Mouse (Mus musculus): ENCODE measurements around the gene Ppib.

The Ppib gene

DNA sequence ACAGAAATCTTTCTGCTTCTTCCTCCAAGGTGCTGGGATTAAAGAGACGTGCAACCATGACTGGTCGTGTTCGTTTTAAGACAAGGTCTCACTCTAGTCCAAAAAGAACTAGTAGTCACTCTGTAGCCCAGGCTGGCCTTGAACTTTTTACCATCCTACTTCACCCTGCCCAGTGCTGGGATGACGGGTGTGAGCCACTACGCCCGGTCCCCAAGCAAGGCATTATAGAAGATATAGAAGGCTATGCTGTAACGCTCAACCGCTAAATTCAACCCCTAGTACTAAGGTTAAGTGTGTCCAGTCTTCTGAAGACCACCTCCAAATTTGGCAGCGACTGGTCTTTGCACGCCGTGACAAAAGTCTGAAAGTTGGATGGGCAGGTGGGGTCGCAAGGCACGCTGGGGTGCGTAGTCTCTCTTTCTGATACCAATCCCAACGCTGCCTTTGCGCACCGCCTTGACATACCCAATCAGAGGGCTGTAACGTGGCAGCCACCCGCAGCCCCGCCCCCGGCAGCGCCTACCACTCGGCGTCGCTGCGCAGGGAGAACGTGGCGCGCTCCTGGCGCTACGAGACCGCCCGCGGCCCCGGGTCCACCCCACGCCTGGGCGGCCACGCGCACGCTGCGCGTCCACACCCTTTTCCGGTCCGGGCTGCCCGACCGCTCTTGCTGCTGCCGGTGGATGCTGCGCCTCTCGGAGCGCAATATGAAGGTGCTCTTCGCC lies at the start of gene Ppib:
Gene Ppib (plus strand): TSS at position 640 of the 725 bp plus-strand sequence.
- peak; percentile 98 to 99 for DNase-seq (ENCODE audit: low spot score in 2 of 2)

DNA sequence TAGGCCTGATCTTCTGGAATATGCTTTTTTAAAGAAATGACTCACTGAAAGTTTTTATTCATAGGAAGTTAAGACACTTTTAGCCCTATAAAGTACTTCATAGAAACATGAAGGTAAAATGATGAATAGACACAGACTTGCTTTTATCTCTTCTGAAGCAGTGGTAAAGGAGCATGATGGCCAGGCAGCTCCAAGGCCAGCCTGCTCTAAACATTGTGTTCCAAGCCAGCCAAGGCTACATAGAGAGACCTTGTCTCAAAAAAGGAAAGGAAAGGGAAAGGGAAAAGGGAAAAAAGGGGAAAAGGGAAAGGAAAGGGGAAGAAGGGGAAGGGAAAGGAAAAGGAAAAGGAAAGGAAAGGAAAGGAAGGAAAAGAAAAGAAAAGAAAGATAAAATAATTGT lies 39.4 kb upstream of the Ppib start:
- DNase-seq (ENCODE audit: low spot score in 2 of 2), result no peak

DNA sequence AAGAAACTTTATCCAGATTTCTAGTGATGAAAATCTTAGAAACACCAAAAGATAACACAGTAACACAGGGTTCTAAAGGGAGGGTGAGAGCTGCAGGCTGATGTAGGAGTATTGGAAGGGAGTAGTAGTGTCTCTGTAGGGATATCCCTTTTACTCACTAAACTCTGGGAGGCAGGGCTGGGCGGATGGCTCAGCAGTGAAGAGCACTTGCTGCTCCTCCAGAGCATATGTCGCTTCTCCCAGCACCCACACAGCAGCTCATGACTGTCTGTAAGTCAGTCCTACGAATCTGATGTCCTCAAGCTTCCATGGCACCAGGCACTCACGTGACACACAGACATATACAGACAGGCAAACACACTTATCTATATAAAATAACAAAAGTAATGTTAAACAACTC lies 21.9 kb upstream of the Ppib start:
- DNase-seq (ENCODE audit: low spot score in 2 of 2), result no peak

DNA sequence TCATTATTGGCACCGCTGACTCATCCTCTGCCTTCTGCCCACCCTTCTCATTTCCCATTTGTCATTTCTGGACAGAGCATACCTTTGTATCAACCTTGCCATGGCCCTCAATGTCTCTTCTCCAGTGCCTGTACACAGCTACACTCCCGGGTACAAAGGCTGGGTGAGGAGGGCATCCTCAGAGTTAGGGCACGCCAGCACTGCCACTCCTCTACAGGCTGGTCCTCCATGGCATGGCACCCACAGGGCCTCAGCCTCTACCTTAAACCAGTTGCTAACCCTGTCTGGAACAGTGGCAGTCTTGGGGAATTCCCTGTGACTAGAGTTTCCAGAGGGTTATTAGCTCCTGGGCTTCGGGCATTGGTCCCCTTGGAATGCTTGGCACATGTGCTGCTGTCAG lies 21.4 kb upstream of the Ppib start:
- DNase-seq (ENCODE audit: low spot score in 2 of 2), result no peak

DNA sequence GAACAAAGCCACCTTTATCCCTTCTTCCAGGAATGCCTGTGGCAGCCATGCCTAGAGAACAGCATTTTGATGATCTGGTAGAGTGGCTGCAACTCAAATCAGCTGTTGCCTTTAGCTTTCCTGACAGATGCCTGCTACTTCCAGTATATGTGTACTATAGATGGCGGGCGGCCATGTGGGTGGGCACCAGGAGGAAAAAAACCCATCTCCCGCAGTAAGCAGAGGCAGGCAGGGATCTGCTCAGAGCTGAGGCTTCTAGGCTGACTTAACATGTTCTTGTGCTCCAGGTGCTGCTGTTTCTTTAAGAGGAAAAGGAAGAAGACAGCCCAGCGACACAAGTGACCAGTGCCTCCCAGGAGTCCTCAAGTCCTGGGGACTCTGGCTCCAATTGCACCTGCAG lies 20.7 kb upstream of the Ppib start:
- no peak for DNase-seq (ENCODE audit: low spot score in 2 of 2)

DNA sequence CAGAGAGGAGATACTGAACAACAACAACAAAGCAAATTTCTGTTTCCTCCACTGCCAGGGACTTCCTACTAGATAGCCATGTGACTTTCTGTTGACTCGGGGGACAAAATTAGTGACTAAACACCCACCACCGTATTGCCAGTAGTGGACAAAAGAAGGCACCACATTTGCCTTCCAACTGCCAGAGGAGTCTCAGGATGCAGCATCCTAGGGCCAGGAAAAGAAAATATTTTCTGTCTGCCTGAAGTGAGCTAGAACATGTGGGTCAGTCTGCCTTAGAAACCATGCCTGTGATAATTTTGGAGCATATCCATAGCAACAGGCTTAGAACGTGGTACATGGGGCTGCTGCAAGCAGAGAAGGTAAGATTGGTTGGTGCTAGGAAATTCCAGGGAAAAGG lies 19.2 kb upstream of the Ppib start:
- DNase-seq (ENCODE audit: low spot score in 2 of 2), result no peak

DNA sequence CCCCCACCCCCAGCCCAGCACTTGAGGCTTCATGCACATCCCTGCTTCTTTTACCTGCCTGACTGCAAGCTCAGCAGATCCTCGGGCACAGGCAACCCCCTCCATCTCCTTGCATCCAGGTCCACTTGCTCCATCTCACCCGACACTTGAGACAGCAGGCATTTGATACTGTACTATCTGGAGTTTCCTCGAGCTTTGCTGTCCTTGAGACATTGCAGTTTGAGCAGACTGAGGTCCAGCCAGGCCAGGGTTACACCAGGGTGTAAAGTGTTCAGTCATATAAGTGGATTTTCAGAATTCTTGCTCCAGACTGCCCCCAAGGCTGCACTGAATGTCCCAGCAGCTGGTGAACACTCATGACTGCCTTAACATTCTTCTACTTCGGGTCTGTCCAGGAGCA lies 17.7 kb upstream of the Ppib start:
- no peak for DNase-seq (ENCODE audit: low spot score in 2 of 2)

DNA sequence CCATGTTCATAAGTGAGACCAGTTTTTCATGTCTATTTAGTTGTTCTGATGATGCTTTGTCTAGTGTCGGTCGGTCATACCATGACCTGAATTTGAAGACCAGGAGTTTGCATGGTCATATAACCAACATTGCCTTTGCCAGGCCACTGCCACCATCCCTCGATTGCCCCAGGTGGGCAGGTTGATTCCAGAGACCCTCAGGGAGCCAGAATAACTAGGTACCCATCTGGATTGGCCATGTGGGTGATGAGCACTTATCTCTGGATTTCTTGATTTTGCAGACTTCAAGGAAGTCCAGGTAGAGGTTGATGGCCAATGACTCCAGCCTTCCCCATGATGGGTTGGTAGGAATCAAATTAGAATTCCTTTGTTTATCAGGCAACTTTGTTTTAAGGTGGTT lies 16.8 kb upstream of the Ppib start:
- no peak for DNase-seq (ENCODE audit: low spot score in 2 of 2)

DNA sequence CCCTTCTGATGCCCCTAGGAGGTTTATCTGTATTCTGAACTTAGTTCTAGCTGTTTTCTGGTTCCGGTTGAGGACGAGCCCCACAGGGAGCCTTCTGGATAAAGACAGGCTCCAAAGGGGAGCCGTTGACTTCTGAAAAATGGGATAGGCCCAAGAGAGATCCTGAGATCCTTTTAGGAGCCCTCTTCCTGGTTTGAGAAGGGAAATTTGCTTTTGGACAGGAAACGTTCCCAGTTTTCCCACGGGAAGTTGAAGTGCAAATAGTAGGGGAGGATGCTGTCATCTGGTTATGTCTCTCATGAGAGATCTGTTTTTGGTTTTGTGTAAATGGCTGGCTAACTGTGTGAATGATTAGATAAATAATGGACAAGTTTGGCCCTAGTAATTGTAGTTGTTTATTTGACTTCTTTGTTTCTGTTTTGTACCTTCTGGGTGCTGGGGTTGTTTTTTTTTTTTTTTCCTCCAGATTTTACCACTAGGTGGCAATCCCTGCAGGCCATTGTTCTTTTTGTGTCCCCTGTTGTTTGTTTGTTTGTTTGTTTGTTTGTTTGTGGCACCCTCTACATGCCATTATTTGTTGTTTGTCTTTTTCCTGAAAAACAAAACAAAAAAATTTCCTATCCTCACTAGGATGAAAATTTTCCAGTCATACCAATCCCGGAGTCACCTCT lies 10.0 kb upstream of the Ppib start:
- DNase-seq (ENCODE audit: low spot score in 2 of 2), result no peak

DNA sequence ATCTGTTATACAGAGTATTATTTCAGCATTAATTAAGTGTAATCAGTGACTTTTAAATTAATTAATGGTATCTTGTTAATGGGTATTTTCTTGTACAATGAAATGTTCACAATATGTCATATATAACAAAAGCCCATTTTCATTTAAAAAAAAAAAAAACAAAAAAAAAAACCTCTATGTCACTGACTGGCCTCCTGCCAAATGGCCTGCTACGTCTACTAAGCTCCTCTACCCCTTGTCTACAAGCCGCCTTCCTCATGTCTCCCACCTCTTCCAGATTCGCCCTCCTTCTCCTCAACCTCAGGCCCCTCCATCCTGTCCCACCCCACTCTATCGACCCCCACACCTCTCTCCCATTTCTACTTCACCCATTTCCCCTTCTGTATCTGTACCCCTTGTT lies 8.5 kb upstream of the Ppib start:
- no peak for DNase-seq (ENCODE audit: low spot score in 2 of 2)

DNA sequence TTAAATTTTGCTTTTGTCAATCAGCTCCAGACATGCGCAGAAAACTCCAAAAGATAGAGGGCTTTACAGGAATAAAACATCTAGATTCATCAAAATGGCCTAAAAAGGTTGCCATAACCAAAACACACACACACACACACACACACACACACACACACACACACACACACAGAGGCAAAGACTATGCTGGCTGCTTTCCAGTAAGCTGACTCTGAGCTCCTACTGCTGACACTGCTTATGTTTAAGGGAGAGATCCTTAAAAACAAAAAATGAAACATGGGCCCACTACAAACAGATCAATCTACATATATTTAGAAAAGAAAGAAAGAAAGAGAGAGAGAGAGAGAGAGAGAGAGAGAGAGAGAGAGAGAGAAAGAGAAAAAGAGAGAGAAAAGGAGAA lies 7.3 kb upstream of the Ppib start:
- no peak for DNase-seq (ENCODE audit: low spot score in 2 of 2)

DNA sequence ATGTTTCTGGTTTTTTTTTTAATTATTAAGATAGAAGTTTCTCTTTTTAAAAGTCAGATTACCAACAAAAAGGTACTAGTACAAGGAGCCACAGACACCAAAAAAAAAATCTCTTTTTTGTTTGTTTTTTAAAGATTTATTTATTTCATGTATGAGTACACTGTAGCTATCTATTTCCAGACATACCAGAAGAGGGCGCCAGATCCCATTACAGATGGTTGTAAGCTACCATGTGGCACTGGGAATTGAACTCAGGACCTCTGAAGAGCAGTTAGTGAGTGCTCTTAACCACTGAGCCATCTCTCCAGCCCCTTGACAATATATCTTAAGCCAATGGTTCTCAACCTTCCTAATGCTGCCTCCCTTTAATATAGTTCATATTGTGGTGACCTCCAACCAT lies 6.4 kb upstream of the Ppib start:
- no peak for DNase-seq (ENCODE audit: low spot score in 2 of 2)

DNA sequence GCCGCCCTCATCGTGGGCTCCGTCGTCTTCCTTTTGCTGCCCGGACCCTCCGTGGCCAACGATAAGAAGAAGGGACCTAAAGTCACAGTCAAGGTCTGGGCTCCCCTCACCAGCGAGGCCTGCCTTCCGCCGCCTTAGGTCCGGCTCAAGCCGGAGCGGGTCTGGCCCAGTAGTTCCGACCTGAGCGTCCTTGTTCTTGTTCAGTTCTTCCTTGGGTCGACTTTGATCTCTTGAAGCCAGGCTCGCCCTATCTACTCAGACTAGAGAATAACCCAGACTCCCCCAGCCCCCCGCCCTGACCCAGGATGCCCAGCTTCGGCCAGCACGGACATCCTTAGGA lies 256 bp downstream of the Ppib start:
- no peak for DNase-seq (ENCODE audit: low spot score in 2 of 2)

DNA sequence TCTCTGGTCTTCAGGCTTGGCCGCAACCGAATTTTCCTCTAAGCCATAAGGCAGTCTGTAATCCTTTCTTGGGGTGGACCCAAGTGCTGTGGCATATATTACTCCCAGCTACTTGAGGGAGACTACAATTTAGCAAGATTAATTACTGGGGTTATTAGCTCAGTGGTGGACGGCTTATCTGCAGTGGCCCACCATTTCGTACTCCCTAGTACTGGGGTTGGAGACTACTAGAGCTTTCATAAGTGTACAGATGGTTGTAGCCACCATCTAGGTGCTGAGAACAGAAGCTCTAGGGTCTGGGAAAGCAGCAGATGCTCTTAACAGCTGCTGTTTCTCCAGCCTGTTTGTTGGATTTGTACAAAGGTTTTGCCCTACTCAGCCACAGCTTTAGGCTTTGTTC lies 964 bp downstream of the Ppib start:
- no peak for DNase-seq (ENCODE audit: low spot score in 2 of 2)

DNA sequence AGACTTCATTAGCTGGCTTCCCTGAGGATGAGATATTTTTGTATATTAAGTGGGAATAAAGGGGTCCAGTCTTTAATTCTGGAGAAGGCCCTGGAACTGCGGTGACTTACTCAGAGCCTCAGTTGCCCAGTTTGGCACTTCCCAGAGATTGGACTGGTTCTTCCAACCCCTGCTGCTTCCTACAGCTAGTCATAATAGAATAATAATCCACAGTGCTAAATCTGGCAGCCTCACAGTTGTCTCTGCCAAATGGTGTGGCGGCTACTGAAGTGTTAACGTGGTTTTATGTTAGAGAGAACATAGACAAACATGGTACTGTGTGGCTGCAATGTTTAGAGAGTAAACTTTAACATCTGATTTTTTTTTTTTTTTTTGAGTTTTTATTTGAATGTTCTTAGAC lies 1.6 kb downstream of the Ppib start:
- no peak for DNase-seq (ENCODE audit: low spot score in 2 of 2)

DNA sequence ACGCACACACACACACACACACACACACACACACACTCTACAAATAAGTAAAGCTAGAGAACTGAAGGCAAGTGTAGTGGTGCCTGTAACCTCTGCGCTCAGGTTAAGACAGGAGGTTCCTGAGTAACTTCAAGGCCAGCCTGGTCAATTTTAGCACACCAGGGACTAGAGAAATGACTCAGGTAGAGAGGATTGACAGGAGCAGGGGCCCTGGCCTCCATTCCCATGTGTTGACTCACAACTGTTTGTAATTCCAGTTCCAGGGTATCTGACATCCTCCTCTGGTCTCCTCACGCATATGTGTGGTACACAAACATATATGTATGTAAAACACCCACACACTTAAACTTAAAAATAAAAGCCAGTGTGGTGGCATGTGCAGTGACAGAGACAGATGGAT lies 3.4 kb downstream of the Ppib start:
- no peak for DNase-seq (ENCODE audit: low spot score in 2 of 2)

DNA sequence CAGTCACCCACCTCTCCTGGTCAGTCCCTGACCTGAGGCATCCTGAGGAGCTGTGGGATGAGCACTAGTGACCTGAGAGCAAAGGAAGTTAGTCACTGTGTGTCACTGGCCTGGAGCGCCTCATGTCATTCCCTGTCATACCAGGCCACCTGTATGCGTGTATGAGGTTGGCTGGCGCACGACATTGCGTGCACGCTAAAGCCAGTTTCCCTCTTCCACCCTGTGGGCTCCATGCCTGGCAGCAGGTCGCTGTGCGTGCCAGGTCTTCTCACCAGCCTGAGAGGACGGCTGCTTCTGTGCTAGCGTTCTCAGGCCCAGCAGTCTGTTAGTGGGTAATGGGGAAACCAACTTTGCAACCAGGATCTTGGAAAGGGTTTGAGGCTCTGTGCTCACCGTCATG lies 4.3 kb downstream of the Ppib start:
- no peak for DNase-seq (ENCODE audit: low spot score in 2 of 2)

DNA sequence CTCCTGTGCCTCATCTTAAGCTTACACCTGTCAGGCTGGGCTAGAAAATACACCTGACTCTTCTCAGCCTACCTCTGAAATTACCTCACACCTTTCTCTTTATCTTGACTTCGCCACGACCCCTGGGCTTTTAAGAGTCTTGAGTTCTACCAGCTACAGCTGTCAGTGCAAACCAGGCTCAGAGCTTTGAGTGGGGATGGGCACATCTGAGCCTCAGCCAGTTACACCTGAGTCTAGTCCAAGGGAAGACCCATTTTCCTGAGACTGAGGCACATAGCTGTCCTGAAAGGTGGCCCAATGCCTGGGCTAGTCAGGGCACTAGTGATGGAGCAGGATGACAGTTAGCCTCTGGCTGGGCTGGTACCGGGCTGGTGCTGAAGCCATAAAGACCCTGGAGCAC lies 6.8 kb downstream of the Ppib start:
- no peak for DNase-seq (ENCODE audit: low spot score in 2 of 2)

DNA sequence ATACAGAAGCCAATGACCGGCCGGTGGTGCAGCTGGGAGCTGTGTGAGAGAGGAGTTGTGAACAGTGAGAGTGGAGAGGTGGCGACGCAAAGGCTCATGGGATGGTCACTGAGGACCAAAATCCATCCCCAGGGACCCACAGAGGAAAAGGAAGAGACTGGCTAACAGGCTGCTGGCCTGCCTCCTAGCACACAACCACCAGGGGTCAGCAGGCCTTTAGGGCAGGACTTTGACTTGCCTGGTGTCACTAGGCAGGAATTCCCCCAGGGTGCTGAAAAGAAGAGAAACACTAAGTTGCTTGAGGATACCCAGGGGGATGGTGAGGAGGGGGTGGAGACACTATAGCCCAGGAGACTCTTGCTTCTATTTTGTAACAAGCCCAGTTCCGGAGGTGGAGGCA lies 7.5 kb downstream of the Ppib start:
- peak in 1 of 2 experiments; percentile 50 for DNase-seq (ENCODE audit: low spot score in 2 of 2)

DNA sequence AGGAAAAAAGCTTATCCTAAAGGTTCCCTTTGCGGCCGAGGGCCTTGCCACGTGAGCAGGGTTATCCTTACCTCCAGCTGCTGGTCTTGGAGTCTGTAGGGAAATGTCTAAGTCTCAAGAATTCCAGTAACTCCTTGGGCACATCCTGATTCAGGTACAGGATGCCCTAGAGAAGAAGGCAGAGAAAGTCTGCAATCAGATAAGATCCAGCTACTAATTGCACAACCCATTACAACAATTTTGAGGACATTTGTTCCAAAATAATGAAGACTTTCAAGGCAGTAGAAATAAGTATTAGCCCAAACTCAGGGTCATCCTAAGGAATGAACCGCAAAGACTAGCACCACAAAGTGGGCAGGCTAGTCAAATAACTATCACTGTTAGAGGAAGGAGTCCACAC lies 8.0 kb downstream of the Ppib start:
- DNase-seq (ENCODE audit: low spot score in 2 of 2), result no peak

DNA sequence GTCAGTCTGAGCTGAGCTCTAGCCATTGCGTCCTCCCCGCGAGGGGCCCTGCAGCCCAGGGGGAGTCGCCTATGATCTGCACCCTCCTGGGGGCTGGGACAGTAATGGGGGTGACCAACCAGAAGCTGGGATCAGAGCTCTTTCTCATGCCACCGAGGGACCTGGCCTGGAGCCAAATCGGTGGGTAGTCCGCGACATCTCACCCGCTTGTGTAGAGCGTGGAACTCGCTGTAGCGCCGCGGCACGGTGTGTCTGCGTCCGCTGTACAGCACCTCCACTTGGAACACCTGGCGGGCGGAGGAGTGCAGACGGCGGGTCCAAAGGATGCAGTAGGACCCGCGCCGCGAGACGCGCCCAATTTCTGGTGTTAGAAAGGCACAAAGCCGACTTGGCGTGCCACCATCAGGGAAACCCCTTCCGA lies 9.0 kb downstream of the Ppib start:
- DNase-seq (ENCODE audit: low spot score in 2 of 2), result peak in 1 of 2 experiments; percentile 41

DNA sequence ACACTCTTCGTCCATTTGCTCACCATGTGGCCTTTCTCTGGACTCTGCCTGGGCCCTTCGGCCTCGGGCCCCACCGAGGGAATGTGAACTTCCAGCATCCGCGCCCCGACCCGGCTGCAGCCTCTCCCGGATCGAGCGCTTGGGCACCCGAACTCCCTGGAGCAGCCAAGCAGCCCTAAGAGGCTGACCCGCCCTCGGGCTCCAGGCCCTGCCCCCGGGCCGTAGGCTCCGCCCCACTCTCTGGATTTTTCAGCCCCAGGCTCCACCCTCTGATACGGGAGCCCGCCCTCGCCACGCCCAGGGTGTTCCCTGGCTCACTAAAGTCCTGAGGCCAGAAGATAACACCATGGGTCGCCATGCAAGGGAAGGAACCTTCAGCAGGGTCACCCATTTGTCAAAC lies 9.6 kb downstream of the Ppib start, which contains the start of gene Snx22:
Gene Snx22 (minus strand): TSS at position 137 of the 400 bp plus-strand sequence.
- DNase-seq (ENCODE audit: low spot score in 2 of 2), result peak; percentile 86 to 91

DNA sequence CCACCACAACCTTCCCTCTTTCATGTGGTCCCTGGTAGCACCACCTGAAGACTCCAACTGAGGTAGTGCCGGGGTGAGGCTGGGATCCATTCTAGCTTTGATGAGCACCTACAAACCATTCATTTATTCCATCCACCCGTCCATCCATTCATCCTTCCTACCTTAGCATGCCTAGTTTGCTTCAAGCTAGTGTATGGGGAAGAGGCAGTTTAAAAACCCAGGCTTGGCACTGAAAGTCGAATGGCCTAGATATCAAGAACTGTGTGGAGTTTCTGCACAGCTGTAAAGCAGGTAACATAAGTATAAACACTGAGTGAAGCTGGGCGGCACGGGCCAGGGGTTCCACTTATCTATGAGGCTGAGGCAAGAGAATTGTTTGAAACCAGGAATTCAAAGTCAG lies 10.1 kb downstream of the Ppib start:
- DNase-seq (ENCODE audit: low spot score in 2 of 2), result no peak

DNA sequence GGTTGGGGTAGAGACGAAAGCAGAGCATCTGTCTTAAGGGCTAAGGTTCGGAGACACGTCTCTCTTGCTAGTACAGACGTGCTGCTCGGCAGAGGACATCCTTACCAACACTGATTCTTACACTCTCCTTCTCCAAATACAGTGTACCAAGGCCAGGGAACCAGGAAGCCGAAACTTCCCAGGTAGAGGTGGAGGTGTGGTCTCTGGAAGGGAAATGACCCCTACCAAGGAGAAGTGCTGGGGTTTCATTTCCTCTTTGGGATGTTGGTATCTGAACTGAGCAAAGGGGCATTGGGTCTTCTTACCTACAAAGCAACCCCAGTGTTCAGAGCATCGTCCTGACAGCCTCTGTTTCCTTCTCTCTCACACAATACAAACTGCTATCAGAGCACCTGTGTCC lies 12.7 kb downstream of the Ppib start:
- peak; percentile 39 to 40 for DNase-seq (ENCODE audit: low spot score in 2 of 2)
